Mouse (Mus musculus): ENCODE measurements around the gene Gm21977. TPM values are rescaled to one million over a fixed set of nuclear protein-coding genes. Genes with fewer than 3 reads are reported as not detected.
"Not testable (repeated sequence)": the region's sequence is repeated elsewhere in the genome, so short reads cannot be mapped to it uniquely, and the experiment has no call there.

Gm21977 gene
- polyA plus RNA-seq (2012; ENCODE audit: insufficient read depth, insufficient read length, missing spikeins), result not detected in 2 replicates

DNA sequence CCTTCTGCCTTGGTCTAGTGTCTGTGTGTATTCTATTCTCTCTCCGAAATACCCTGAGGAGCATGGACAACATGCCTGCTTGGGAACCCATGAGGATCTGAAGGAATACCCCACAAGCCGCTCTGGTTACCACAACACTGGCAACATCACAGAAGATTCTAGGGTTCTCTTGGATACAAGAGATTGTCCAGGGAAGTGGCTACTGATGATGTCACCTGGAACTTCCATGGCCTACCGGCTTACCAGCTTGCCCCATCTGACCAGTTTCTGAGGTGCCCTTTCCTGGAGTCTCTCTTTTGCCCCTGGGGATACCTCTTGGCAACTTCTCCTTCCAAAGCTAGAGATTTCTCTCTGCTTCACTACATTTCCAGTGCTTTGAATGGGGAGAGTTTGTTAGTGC lies at the start of gene Gm21977:
Gm21977 (minus strand) TSS at position 101 of the 400 bp plus-strand sequence.
- H3K4me1 ChIP-seq (ENCODE audit: control insufficient read depth, insufficient read depth, insufficient read length, low read length); H3K4me3 ChIP-seq (ENCODE audit: insufficient read depth, low read depth, low read length); H3K27ac ChIP-seq (replicated peaks; ENCODE audit: low read depth, low read length): not testable (repeated sequence)

Other genes starting within 250 kb of the Gm21977 start
- gene Gm3633, start 211.6 kb downstream of the Gm21977 start, polyA plus RNA-seq (2012; ENCODE audit: insufficient read depth, insufficient read length, missing spikeins), result not detected in 2 replicates
- not detected in 2 replicates for gene Gm10378, start 197.5 kb downstream of the Gm21977 start, polyA plus RNA-seq (2012; ENCODE audit: insufficient read depth, insufficient read length, missing spikeins)
- not detected in 2 replicates for gene Gm3015, start 84.7 kb downstream of the Gm21977 start, polyA plus RNA-seq (2012; ENCODE audit: insufficient read depth, insufficient read length, missing spikeins)
- not detected in 2 replicates for gene Gm10377, start 55.5 kb downstream of the Gm21977 start, polyA plus RNA-seq (2012; ENCODE audit: insufficient read depth, insufficient read length, missing spikeins)
- gene Gm8082, start 140.1 kb upstream of the Gm21977 start, polyA plus RNA-seq (2012; ENCODE audit: insufficient read depth, insufficient read length, missing spikeins), result not detected in 2 replicates
- gene Gm10376, start 162.2 kb upstream of the Gm21977 start, polyA plus RNA-seq (2012; ENCODE audit: insufficient read depth, insufficient read length, missing spikeins), result not detected in 2 replicates
- gene Gm8094, start 223.2 kb upstream of the Gm21977 start, polyA plus RNA-seq (2012; ENCODE audit: insufficient read depth, insufficient read length, missing spikeins), result not detected in 2 replicates
- not detected in 2 replicates for gene Gm8104, start 247.1 kb upstream of the Gm21977 start, polyA plus RNA-seq (2012; ENCODE audit: insufficient read depth, insufficient read length, missing spikeins)

Data from brown adipose tissue, adult 24 weeks (tissue).